Mouse (Mus musculus): ENCODE measurements at regions not wholly inside any gene's neighbourhood (a gene's known extent, or its start where the extent isn't known, plus 50 kb on each side); places are given as distances from the start of the nearest gene placed in this dataset.

DNA sequence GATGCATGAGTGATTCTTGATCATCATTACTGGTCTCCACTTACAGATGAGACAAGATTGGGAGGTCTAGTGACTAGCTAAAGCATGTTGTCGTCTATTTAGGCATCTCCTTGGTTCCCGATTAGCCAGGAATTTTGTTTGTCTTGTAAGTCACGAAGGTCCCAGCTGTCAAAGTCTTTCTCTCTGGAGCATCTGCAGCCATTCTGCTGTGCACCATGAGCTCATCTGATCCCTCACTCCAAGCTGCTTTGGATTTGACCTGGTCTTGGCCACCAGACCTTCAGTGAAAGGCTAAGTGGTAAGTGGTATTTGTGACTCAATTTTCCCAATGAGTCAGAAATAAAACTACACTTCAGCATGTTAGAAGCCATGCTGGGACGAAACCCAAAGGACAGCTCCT is 53.3 kb upstream of the Creb5 start:
- Histone ChIP-seq H3K27ac (ENCODE audit: insufficient read depth, low read depth, low read length) (no peak overlapping the region), H3K36me3 (ENCODE audit: control insufficient read depth, insufficient read depth, low read length) (no peaks in the 10 kb centered on the region), H3K4me3 (ENCODE audit: low read depth, low read length) (no peak overlapping the region), H3K27me3 (ENCODE audit: control insufficient read depth, insufficient read depth, low read length) (no peaks in the 10 kb centered on the region; the same call in 1 of the 2 replicates), H3K4me1 (ENCODE audit: control insufficient read depth, insufficient read depth, insufficient read length, low read length) (no peaks in the 10 kb centered on the region)
- TF ChIP-seq POLR2A (IDR thresholded peaks at IDR 0.05; ENCODE audit: low read depth, low read length) (no peak), CTCF (IDR thresholded peaks at IDR 0.05; ENCODE audit: extremely low read depth, insufficient read length, insufficient replicate concordance, low read depth, low read length) (no peak)
- WGBS, result 58% methylated on average over 4 of the region's 4 CpGs

DNA sequence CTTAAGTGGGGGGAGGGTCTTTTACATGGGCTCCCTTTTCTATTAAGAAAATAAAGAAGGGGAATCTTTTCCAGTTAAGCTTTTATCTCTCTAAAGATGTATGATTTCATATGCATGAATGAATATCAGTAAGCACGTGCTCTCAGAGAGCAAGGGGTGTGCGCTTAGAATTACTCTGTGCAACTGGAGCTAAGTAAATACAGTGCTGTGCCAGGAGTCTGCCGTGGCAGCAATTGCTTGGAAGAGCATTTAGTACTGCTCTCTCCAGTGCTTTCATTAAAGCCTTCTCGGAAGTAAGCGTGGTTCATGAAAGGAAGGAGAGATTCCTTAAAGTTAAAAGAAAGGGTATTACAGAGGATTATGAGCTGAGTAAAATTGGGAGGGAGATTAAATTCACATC is 54.5 kb upstream of the Creb5 start:
- Histone ChIP-seq H3K4me3 (ENCODE audit: low read depth, low read length) (no peak overlapping the region), H3K4me1 (ENCODE audit: control insufficient read depth, insufficient read depth, insufficient read length, low read length) (no peaks in the 10 kb centered on the region), H3K27ac (ENCODE audit: insufficient read depth, low read depth, low read length) (no peak overlapping the region), H3K36me3 (ENCODE audit: control insufficient read depth, insufficient read depth, low read length) (no peaks in the 10 kb centered on the region), H3K27me3 (ENCODE audit: control insufficient read depth, insufficient read depth, low read length) (no peaks in the 10 kb centered on the region; the same call in 1 of the 2 replicates)
- no peak for TF ChIP-seq POLR2A (IDR thresholded peaks at IDR 0.05; ENCODE audit: low read depth, low read length)
- TF ChIP-seq CTCF (IDR thresholded peaks at IDR 0.05; ENCODE audit: extremely low read depth, insufficient read length, insufficient replicate concordance, low read depth, low read length), result no peak
- WGBS, result 36% methylated on average over 5 of the region's 5 CpGs

DNA sequence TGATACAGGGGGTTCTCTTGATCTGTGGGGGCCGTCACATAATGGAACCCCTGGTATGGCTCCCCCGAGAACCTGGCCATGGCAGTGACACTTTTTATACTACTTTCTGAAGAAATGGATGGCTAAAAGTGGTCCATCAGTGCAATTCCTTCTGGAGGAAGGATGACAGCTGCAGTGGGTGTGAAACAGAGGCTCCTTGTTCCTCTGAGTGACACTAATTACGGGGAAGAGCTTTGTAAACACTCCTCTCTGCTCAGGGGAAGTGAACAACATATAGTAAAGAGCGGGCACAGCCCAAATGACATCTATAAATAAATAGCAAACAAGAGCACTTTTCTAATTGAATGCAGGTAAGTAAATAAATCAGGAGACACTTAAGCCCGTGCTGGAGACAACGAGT is 57.7 kb upstream of the Creb5 start:
- Histone ChIP-seq H3K36me3 (ENCODE audit: control insufficient read depth, insufficient read depth, low read length) (no peaks in the 10 kb centered on the region), H3K27ac (ENCODE audit: insufficient read depth, low read depth, low read length) (no peak overlapping the region), H3K27me3 (ENCODE audit: control insufficient read depth, insufficient read depth, low read length) (no peaks in the 10 kb centered on the region; the same call in 1 of the 2 replicates), H3K4me3 (ENCODE audit: low read depth, low read length) (no peak overlapping the region), H3K4me1 (ENCODE audit: control insufficient read depth, insufficient read depth, insufficient read length, low read length) (no peaks in the 10 kb centered on the region)
- no peak for TF ChIP-seq CTCF (IDR thresholded peaks at IDR 0.05; ENCODE audit: extremely low read depth, insufficient read length, insufficient replicate concordance, low read depth, low read length)
- TF ChIP-seq POLR2A (IDR thresholded peaks at IDR 0.05; ENCODE audit: low read depth, low read length), result no peak
- WGBS, result 53% methylated on average over 6 of the region's 6 CpGs

DNA sequence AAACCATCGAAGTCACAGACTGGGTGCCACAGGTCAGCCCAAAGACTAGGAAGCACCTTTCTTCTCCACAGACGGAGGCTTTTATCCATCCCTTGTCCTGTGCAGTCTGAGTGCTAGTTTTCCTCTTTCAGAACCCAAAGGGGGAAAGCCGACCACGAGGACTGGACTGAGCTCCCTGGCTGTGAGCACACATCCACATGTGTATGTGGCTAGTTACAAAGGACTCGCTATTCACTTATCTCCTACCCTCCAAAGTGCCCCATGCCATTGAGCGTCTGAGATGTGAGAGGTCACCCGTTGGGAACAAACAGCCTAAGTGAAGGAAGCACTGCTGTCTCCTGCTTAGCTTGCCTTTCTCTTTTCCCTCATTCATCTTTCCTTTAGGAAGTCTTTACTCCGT is 65.0 kb upstream of the Creb5 start:
- Histone ChIP-seq H3K36me3 (ENCODE audit: control insufficient read depth, insufficient read depth, low read length) (no peaks in the 10 kb centered on the region), H3K27ac (ENCODE audit: insufficient read depth, low read depth, low read length) (no peak overlapping the region), H3K4me3 (ENCODE audit: low read depth, low read length) (no peak overlapping the region), H3K27me3 (ENCODE audit: control insufficient read depth, insufficient read depth, low read length) (no peaks in the 10 kb centered on the region), H3K4me1 (ENCODE audit: control insufficient read depth, insufficient read depth, insufficient read length, low read length) (no peaks in the 10 kb centered on the region)
- WGBS, result 61% methylated on average over 8 of the region's 8 CpGs
- TF ChIP-seq CTCF (IDR thresholded peaks at IDR 0.05; ENCODE audit: extremely low read depth, insufficient read length, insufficient replicate concordance, low read depth, low read length), result no peak
- TF ChIP-seq POLR2A (IDR thresholded peaks at IDR 0.05; ENCODE audit: low read depth, low read length), result no peak

DNA sequence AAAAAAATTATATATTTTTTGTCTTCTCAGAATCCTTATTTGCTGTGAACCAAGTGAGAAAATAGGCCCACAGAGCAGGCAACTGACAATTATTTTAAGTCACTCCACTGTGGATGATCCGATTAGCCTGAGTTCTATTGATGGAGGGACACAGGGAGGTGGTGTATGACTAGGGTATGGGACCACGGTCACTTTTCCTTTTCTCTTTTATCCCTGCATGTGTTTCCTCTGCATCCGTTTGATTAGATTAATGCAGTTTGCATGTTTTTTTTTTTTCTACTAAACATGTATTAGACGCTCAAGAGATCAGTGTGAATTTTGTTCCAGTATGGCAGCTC is 65.4 kb upstream of the Creb5 start:
- Histone ChIP-seq H3K4me3 (ENCODE audit: low read depth, low read length) (no peak overlapping the region), H3K27me3 (ENCODE audit: control insufficient read depth, insufficient read depth, low read length) (no peaks in the 10 kb centered on the region), H3K36me3 (ENCODE audit: control insufficient read depth, insufficient read depth, low read length) (no peaks in the 10 kb centered on the region), H3K27ac (ENCODE audit: insufficient read depth, low read depth, low read length) (no peak overlapping the region), H3K4me1 (ENCODE audit: control insufficient read depth, insufficient read depth, insufficient read length, low read length) (no peaks in the 10 kb centered on the region)
- 83% methylated on average over 4 of the region's 4 CpGs for WGBS
- TF ChIP-seq POLR2A (IDR thresholded peaks at IDR 0.05; ENCODE audit: low read depth, low read length) (no peak), CTCF (IDR thresholded peaks at IDR 0.05; ENCODE audit: extremely low read depth, insufficient read length, insufficient replicate concordance, low read depth, low read length) (no peak)

DNA sequence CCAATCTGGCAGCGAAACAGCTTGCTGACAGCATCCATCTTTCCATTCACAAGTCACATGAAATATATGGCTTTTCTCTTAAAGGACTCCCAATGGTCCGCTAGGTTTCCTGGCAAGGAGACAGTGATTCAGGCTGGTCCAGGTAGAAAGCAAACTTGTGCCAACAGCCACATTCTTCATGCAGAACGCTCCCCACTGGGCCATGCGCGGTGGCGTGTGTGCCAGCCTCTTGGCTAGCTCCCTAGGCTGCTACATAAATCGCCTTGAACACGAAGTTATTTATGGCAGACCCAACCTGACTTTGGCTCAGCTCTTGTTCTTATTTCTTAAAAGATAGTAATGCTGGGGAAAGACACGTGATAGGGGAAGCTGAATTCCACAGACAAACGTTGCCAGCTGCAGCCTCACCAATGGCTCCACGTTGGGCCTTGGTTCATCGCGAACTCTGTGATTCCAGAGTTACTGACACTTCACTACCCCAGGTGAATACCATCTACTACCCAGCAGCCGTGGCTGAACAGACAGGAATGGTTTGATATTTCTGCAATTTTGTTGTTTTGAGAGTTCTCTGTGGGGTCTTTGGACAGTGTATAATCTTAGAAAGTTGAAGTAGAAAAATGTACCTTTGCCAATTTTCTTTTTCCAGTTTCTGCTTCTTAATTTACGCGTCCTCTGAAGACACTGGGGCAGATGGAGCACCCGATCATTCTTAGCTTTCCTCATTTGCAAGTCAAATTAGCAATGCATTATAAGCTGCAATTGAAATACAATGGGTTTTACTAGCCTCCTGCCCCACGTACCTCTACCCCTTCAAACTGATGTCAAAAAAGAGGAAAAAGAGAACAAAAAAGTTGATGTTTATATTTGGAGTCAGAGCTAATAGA is 66.0 kb upstream of the Creb5 start:
- Histone ChIP-seq H3K27ac (ENCODE audit: insufficient read depth, low read depth, low read length) (no peak overlapping the region), H3K27me3 (ENCODE audit: control insufficient read depth, insufficient read depth, low read length) (no peaks in the 10 kb centered on the region), H3K4me1 (ENCODE audit: control insufficient read depth, insufficient read depth, insufficient read length, low read length) (no peaks in the 10 kb centered on the region), H3K4me3 (ENCODE audit: low read depth, low read length) (no peak overlapping the region), H3K36me3 (ENCODE audit: control insufficient read depth, insufficient read depth, low read length) (no peaks in the 10 kb centered on the region)
- TF ChIP-seq CTCF (IDR thresholded peaks at IDR 0.05; ENCODE audit: extremely low read depth, insufficient read length, insufficient replicate concordance, low read depth, low read length), result no peak
- TF ChIP-seq POLR2A (IDR thresholded peaks at IDR 0.05; ENCODE audit: low read depth, low read length), result no peak
- WGBS, result 84% methylated on average over 18 of the region's 18 CpGs

DNA sequence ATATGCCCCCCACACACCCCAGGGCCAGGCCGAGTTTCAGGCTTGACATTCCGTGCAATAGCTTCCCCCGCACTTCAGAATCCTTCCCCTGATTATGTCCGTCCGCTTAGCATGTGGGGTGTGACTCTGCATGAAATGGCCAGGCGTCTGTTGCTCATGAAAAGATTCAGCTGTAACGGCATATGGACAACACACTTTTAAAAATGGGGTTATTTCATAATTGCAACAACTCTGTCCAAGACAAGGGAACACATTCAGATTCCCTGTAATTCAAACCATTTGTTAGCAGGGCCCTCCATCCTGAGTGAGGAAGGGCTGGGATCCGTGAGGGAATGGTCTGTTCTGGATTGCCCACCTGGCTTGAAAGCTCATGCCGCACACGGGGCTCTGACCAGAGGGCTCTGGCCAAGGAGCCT is 68.2 kb upstream of the Creb5 start:
- Histone ChIP-seq H3K36me3 (ENCODE audit: control insufficient read depth, insufficient read depth, low read length) (no peaks in the 10 kb centered on the region), H3K4me3 (ENCODE audit: low read depth, low read length) (no peak overlapping the region), H3K27me3 (ENCODE audit: control insufficient read depth, insufficient read depth, low read length) (no peaks in the 10 kb centered on the region), H3K4me1 (ENCODE audit: control insufficient read depth, insufficient read depth, insufficient read length, low read length) (no peaks in the 10 kb centered on the region), H3K27ac (ENCODE audit: insufficient read depth, low read depth, low read length) (no peak overlapping the region)
- no peak for TF ChIP-seq POLR2A (IDR thresholded peaks at IDR 0.05; ENCODE audit: low read depth, low read length)
- no peak for TF ChIP-seq CTCF (IDR thresholded peaks at IDR 0.05; ENCODE audit: extremely low read depth, insufficient read length, insufficient replicate concordance, low read depth, low read length)
- WGBS, result 81% methylated on average over 10 of the region's 10 CpGs

Measured in small intestine, adult 2 months (tissue).